In genomic region chr15:78447746-78448535, GRCm38 (mm10) we compare ENCODE assay signal across 8 mouse cellular contexts. TPM values are rescaled to one million over a fixed set of nuclear protein-coding genes. Genes with fewer than 3 reads are reported as not detected.
DNase-seq lines count a peak whose midpoint lies in the region; ATAC-seq and TF ChIP-seq lines count a peak whose summit lies in the region.

No protein-coding gene starts in this region.

- peak; percentile 78 for ATAC-seq in forebrain, embryonic 16.5 days
- ATAC-seq in neural tube, embryonic 14.5 days (ENCODE audit: low read depth) = peak; percentile 50; the same call in 1 of the 2 replicates

- in situ Hi-C loops in ES-E14 (cut with MboI; ENCODE audit: low sequenced_read_pairs in 2 of 2, unreplicated experiment in 2 of 2) = no loop called here

- H3K4me2 ChIP-seq in forebrain, embryonic 16.5 days (ENCODE audit: low read length) = peak overlapping the region; percentile 72
- peak overlapping the region; percentile 64 for H3K4me2 ChIP-seq in neural tube, embryonic 14.5 days (ENCODE audit: low read depth, low read length)

- no peak overlapping the region for H3K27ac ChIP-seq in ES-E14 (ENCODE audit: insufficient read depth, low read depth, low read length, poor library complexity, severe bottlenecking)
- H3K27ac ChIP-seq in forebrain, embryonic 16.5 days (ENCODE audit: low read length) = peak overlapping the region; percentile 66
- H3K27ac ChIP-seq in neural tube, embryonic 14.5 days (ENCODE audit: low read depth, low read length) = peak overlapping the region; percentile 62
- no peak overlapping the region for H3K27ac ChIP-seq in testis, adult 2 months (ENCODE audit: control insufficient read depth, insufficient read depth, low read depth, low read length)

- WGBS in forebrain, embryonic 16.5 days = under 1% methylated on average over 22 of the region's 22 CpGs
- WGBS in neural tube, embryonic 14.5 days = under 1% methylated on average over 22 of the region's 22 CpGs

- peaks cover 3 to 21% of the 10 kb centered on the region in 2 experiments; a peak in 2 of 4 replicates for H3K4me1 ChIP-seq in ES-E14 (ENCODE audit: control insufficient read depth in 2 of 2, insufficient read depth in 2 of 2, low read length in 2 of 2, poor library complexity in 1 of 2)
- peaks cover 9% of the 10 kb centered on the region for H3K4me1 ChIP-seq in forebrain, embryonic 16.5 days (replicated peaks; ENCODE audit: control insufficient read depth, insufficient read depth, low read length)
- H3K4me1 ChIP-seq in neural tube, embryonic 14.5 days (ENCODE audit: control insufficient read depth, insufficient read depth, low read length) = 0 out of 2 replicates have a peak, but pooled peaks cover 2% of the 10 kb centered on the region
- H3K4me1 ChIP-seq in testis, adult 2 months (ENCODE audit: control insufficient read depth, insufficient read depth, low read length) = peaks cover 12% of the 10 kb centered on the region

- H3K4me3 ChIP-seq in ES-E14 (ENCODE audit: insufficient read depth in 1 of 2, low read depth in 1 of 2, low read length in 2 of 2, poor library complexity in 1 of 2, severe bottlenecking in 1 of 2) = peak overlapping the region in 1 of 2 experiments; percentile 43; a peak in 2 of 4 replicates
- H3K4me3 ChIP-seq in forebrain, embryonic 16.5 days (replicated peaks; ENCODE audit: low read length) = peak overlapping the region; percentile 39
- H3K4me3 ChIP-seq in neural tube, embryonic 14.5 days (ENCODE audit: low read depth, low read length) = peak overlapping the region; percentile 24
- H3K4me3 ChIP-seq in testis, adult 2 months (ENCODE audit: control insufficient read depth, low read depth, low read length) = peak overlapping the region; percentile 36; the same call in 1 of the 2 replicates

- H3K36me3 ChIP-seq in ES-E14 (ENCODE audit: control insufficient read depth, insufficient read depth, low read length, poor library complexity, severe bottlenecking) = no peaks in the 10 kb centered on the region
- no peaks in the 10 kb centered on the region for H3K36me3 ChIP-seq in forebrain, embryonic 16.5 days (ENCODE audit: control insufficient read depth, insufficient read depth)
- H3K36me3 ChIP-seq in neural tube, embryonic 14.5 days (ENCODE audit: control insufficient read depth, insufficient read depth, low read length) = no peaks in the 10 kb centered on the region
- H3K36me3 ChIP-seq in testis, adult 2 months (ENCODE audit: control insufficient read depth, insufficient read depth, low read length) = no peaks in the 10 kb centered on the region

- TF ChIP-seq POLR2A in testis, adult 2 months (IDR thresholded peaks at IDR 0.05; ENCODE audit: control insufficient read depth, low read depth, low read length) = no peak

- H3K9me3 ChIP-seq in ES-E14 (ENCODE audit: control insufficient read depth, insufficient read depth, low read depth, low read length) = no peaks in the 10 kb centered on the region
- no peaks in the 10 kb centered on the region for H3K9me3 ChIP-seq in forebrain, embryonic 16.5 days (ENCODE audit: control insufficient read depth, low read length)
- no peaks in the 10 kb centered on the region for H3K9me3 ChIP-seq in neural tube, embryonic 14.5 days (ENCODE audit: control insufficient read depth, low read length)

- intact Hi-C loops in heart, postnatal 25 days (cut with DNase I) = loop anchor here (2.0 kb wide), 2 partner anchors 67 to 135 kb away; no protein-coding TSS in a partner anchor

- peak; percentile 83 for DNase-seq in ES-E14 (ENCODE audit: low read depth, low spot score)
- DNase-seq in cerebellum, adult 11-12 months = peak; percentile 88
- DNase-seq in heart, postnatal 25 days (ENCODE audit: low spot score) = peak; percentile 82
- peak; percentile 96 for DNase-seq in layer of hippocampus, adult 11-12 months (ENCODE audit: low spot score)
- peak; percentile 89 to 95 for DNase-seq in lung, adult 18-20 months

- peak; percentile 81 for TF ChIP-seq CTCF in testis, adult 2 months (IDR thresholded peaks at IDR 0.05; ENCODE audit: control insufficient read depth, insufficient read depth, insufficient replicate concordance, low read depth, low read length)

- peak overlapping the region; percentile 41; the same call in 1 of the 2 replicates for H3K9ac ChIP-seq in ES-E14 (ENCODE audit: insufficient read depth, low read depth, low read length, poor library complexity, severe bottlenecking)
- H3K9ac ChIP-seq in forebrain, embryonic 16.5 days (replicated peaks; ENCODE audit: low read depth, low read length) = peak overlapping the region; percentile 44
- peak overlapping the region; percentile 41; the same call in 1 of the 2 replicates for H3K9ac ChIP-seq in neural tube, embryonic 14.5 days (replicated peaks; ENCODE audit: low read depth, low read length)

- H3K27me3 ChIP-seq in forebrain, embryonic 16.5 days (replicated peaks; ENCODE audit: control insufficient read depth, insufficient read depth, low read length) = no peaks in the 10 kb centered on the region
- no peaks in the 10 kb centered on the region for H3K27me3 ChIP-seq in neural tube, embryonic 14.5 days (ENCODE audit: control insufficient read depth, insufficient read depth, low read length)
- no peaks in the 10 kb centered on the region for H3K27me3 ChIP-seq in testis, adult 2 months (ENCODE audit: control insufficient read depth, insufficient read depth, low read length)

TF ChIP-seq in ES-E14, 5 proteins besides CTCF, POLR2A, EP300 and RAD21:
- TF ChIP-seq CHD2 (IDR thresholded peaks at IDR 0.05; ENCODE audit: low read depth, low read length) = no peak
- peak; percentile 6; the same call in 1 of the 2 replicates for TF ChIP-seq ZC3H11A (IDR thresholded peaks at IDR 0.05; ENCODE audit: borderline replicate concordance, low read depth, low read length)
TF ChIP-seq in ES-E14: peak in this region for 1.

RNA-seq across cellular contexts. Expression of gene Kctd17, which starts 19.6 kb away (rescaled TPM):
- 24.7 and 28.0 TPM in 2 replicates for total RNA-seq in ES-E14 (2012; rRNA removed)
- 105 and 141 TPM in 2 replicates for polyA plus RNA-seq in forebrain, embryonic 16.5 days (2015; fragmentation: Nextera tagmentation; extraction: Ambion mirVana)
- 10 to 100 TPM; 35.4 to 37.3 TPM for total RNA-seq in heart, postnatal 25 days (2021)
- polyA plus RNA-seq in neural tube, embryonic 14.5 days (2014; fragmentation: Nextera tagmentation; extraction: Ambion mirVana) = 141 and 157 TPM in 2 replicates
- polyA plus RNA-seq in testis, adult 2 months (2012; rRNA removed) = 12.2 and 12.3 TPM in 2 replicates

RNA-seq across cellular contexts. Expression of gene Tmprss6, which starts 20.5 kb away (rescaled TPM):
- 0.49 and 0.63 TPM in 2 replicates for total RNA-seq in ES-E14 (2012; rRNA removed)
- polyA plus RNA-seq in forebrain, embryonic 16.5 days (2015; fragmentation: Nextera tagmentation; extraction: Ambion mirVana) = 0.06 and 0.22 TPM in 2 replicates
- total RNA-seq in heart, postnatal 25 days (2021) = not detected
- polyA plus RNA-seq in neural tube, embryonic 14.5 days (2014; fragmentation: Nextera tagmentation; extraction: Ambion mirVana) = 0.78 TPM in 1 of 2 replicates, not detected in the other
- polyA plus RNA-seq in testis, adult 2 months (2012; rRNA removed) = 0.74 and 1.4 TPM in 2 replicates

RNA-seq across cellular contexts. Expression of gene Mpst, which starts 41.7 kb away (rescaled TPM):
- total RNA-seq in ES-E14 (2012; rRNA removed) = 15.1 and 18.8 TPM in 2 replicates
- polyA plus RNA-seq in forebrain, embryonic 16.5 days (2015; fragmentation: Nextera tagmentation; extraction: Ambion mirVana) = 4.4 and 5.0 TPM in 2 replicates
- 10 to 100 TPM; 39.1 to 39.6 TPM for total RNA-seq in heart, postnatal 25 days (2021)
- 3.7 and 4.2 TPM in 2 replicates for polyA plus RNA-seq in neural tube, embryonic 14.5 days (2014; fragmentation: Nextera tagmentation; extraction: Ambion mirVana)
- 5.1 and 6.4 TPM in 2 replicates for polyA plus RNA-seq in testis, adult 2 months (2012; rRNA removed)

RNA-seq across cellular contexts. Expression of gene Tst, which starts 42.2 kb away (rescaled TPM):
- 14.9 and 22.4 TPM in 2 replicates for total RNA-seq in ES-E14 (2012; rRNA removed)
- 25.1 and 28.4 TPM in 2 replicates for polyA plus RNA-seq in forebrain, embryonic 16.5 days (2015; fragmentation: Nextera tagmentation; extraction: Ambion mirVana)
- total RNA-seq in heart, postnatal 25 days (2021) = 10 to 100 TPM; 16.5 to 21.1 TPM
- polyA plus RNA-seq in neural tube, embryonic 14.5 days (2014; fragmentation: Nextera tagmentation; extraction: Ambion mirVana) = 16.0 and 20.3 TPM in 2 replicates
- polyA plus RNA-seq in testis, adult 2 months (2012; rRNA removed) = 29.8 and 38.6 TPM in 2 replicates

RNA-seq across cellular contexts. Expression of gene Il2rb, which starts 47.1 kb away (rescaled TPM):
- 0.62 TPM in 1 of 2 replicates, not detected in the other for total RNA-seq in ES-E14 (2012; rRNA removed)
- not detected in 2 replicates for polyA plus RNA-seq in forebrain, embryonic 16.5 days (2015; fragmentation: Nextera tagmentation; extraction: Ambion mirVana)
- total RNA-seq in heart, postnatal 25 days (2021) = under 1 TPM; 0.06 to 0.26 TPM
- polyA plus RNA-seq in neural tube, embryonic 14.5 days (2014; fragmentation: Nextera tagmentation; extraction: Ambion mirVana) = 0.11 and 0.24 TPM in 2 replicates
- 0.47 and 0.59 TPM in 2 replicates for polyA plus RNA-seq in testis, adult 2 months (2012; rRNA removed)

Comparison
In these comparisons a context has a peak if more than half of its experiments do, and no peak if none do; other contexts are left out.
1. H3K27ac ChIP-seq: peak in forebrain, embryonic 16.5 days (single experiment) and neural tube, embryonic 14.5 days (single experiment); none in ES-E14 (single experiment) and testis, adult 2 months (single experiment).
2. Peak in every context shown above with its lines, with median percentiles within 50 percentile points of each other: DNase-seq and H3K9ac ChIP-seq.